Mouse (Mus musculus): ENCODE data around the gene Akr1b3. TPM values are rescaled to one million over a fixed set of nuclear protein-coding genes. Genes with fewer than 3 reads are reported as not detected.
"Not testable (repeated sequence)": the region's sequence is repeated elsewhere in the genome, so short reads cannot be mapped to it uniquely, and the experiment has no call there.

Akr1b3 gene
- polyA plus RNA-seq (2012; rRNA removed): 68.9 and 91.3 TPM in 2 replicates

DNA sequence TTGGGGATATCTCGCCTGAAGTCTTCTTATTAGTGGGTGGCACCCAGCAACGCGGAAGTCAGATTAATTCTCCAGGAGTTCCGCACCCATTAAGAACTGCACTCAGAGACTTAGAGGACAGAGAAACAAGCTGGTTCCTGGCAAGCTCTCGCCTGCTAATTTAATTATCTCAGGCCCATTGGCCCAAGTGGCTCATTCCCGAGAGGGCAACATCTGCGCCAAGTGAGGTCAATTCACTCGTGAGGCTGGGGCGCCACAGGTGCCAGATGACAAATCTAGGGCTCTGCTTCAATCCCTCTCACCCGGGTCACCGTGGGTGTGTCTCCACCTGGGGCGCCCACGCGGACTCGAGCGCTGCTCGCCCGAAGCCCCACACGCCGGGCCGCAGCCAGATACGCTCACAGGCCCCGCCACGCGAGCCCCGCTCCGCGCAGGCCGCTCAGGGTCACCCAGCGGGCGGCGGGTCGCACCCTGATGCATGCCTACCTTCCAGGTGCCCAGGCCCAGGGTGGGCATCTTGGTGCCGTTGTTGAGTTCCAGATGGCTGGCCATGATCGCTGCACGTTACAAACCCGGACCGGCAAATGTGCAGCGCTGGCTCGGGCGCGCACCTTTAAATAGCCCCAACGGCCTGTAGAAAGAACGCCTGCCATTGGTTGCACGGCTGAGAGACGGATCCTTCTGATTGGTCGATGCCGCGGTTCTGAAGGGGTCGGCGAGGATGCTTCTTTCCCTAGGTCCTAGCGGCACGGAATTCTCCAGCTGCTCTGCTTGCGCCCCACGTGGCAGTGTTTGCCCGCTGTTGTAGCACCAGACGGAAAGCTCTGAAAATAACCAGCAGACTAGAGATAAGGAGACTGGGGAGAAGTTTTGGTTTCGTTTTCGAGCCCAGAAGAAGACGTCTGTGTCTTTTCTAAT lies at the start of gene Akr1b3:
TSS of gene Akr1b3 (minus strand) at position 625 of the 918 bp plus-strand sequence.
- DNase-seq (ENCODE audit: low read depth, low spot score): peak; percentile 75

DNA sequence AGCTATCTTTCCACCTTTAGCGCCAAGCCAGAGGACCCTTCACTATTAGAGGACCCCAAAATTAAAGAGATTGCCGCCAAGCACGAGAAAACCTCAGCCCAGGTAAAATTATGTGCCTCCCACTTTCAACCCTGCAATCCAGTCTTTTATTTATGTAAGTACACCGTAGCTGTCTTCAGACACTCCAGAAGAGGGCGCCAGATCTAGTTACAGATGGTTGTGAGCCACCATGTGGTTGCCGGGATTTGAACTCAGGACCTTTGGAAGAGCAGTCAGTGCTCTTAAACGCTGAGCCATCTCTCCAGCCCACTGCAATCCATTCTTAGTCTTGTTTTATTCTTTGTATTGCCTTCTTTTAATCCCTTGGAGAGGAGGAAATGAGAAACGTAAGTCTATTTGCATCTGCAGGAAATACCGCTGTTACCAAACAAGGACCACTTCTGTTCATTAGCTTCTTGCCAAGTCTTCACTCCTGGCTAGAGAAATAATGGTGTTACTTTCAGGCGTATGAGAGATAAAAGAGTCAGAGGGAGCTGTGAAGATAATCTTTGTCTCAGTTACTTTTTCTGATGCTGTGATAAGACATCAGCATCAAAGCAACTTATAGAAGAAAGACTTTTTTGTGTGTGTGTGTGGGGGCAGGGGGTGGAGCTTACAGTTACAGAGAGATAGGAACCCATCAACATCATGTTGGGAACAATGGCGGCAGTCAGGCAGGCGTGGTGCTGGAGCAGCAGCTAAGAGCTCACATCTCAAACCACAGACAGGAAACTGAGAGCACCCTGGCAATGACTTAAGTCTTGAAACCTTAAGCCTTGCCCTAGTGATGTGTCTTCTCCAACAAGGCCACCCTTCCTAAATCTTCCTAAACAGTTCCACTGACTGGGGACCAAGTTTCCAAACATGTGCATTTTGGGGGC lies 47.2 kb upstream of the Akr1b3 start:
- no peak for DNase-seq (ENCODE audit: low read depth, low spot score)
- WGBS: 85% methylated on average over 12 of the region's 12 CpGs

More for the DNA sequence above, at the start of gene Akr1b3:
- WGBS: 2% methylated on average over 60 of the region's 60 CpGs

- 84% methylated on average over 9 of the region's 9 CpGs for WGBS
These were observed 38.6 kb upstream of the Akr1b3 start for GRCm38 (mm10) chr6:34355841-34356240.

DNA sequence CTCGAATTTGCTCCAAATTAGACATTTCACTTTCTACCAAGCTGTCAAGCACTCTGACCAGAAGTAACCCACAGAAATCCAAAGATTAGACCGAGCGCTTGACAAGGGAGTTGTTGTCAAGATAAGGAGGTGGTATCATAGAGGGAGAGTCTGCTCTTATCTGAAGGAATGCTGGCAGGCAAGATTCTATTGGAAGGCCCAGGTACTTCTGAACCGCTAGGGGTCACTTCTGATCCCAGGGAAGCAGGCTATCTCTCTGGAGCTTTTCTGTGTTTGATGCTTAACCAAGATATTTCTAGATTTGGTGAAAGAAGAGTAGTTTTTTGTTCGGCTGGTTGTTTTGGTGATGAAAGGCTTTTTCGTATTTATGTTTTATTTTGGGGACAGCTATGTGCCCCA lies 38.1 kb upstream of the Akr1b3 start:
- WGBS: 42% methylated on average over 6 of the region's 6 CpGs
- no peak for DNase-seq (ENCODE audit: low read depth, low spot score)

More at GRCm38 (mm10) chr6:34355841-34356240, 38.6 kb upstream of the Akr1b3 start:
- no peak for DNase-seq (ENCODE audit: low read depth, low spot score)

DNA sequence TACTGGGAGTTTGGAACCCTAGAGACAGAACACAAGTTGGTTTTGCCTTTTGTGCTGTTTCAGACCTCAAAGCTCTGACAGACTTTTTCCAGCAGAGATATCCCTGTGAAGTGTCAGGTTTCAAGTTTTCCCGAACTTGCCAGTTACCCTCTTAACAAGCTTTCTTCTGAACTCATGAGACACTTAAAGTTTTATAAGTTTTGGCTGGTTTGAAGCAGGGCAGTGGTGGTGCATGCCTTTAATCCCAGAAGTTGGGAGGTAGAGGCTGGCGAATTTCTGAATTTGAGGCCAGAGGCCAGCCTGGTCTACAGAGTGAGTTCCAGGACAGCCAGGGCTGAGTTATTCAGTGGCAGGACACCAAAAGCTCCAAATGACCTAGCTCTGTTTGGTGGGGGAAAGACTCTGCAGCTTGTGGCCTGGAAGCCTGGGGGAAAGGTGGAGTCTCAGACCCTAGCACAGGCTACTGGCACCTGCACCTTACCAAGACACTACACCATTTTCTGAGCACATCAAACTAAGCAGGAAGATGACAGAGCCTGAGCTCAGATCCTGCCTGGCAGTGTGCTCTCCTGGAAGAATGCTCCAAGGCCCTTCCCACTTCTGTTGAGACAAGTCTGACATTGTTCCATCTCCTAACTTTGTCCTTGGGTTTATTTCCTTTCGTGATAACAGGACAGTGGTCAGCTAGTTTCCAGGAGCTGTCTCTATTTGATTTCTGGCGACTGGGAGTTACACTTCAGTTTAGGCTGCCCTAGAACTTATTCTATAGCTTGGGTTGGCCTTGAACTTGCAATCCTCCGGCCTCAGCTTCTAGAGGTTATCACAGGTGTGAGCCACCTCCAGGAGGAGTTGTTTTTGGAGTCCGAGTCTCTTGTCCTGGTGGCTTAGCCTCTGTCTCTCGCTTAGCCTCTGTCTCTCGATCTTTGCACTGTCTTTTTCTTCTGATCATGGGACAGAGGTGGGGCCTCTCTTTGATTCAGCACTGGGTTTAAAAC lies 37.4 kb upstream of the Akr1b3 start:
- DNase-seq (ENCODE audit: low read depth, low spot score): no peak
- 40% methylated on average over 8 of the region's 8 CpGs for WGBS

DNA sequence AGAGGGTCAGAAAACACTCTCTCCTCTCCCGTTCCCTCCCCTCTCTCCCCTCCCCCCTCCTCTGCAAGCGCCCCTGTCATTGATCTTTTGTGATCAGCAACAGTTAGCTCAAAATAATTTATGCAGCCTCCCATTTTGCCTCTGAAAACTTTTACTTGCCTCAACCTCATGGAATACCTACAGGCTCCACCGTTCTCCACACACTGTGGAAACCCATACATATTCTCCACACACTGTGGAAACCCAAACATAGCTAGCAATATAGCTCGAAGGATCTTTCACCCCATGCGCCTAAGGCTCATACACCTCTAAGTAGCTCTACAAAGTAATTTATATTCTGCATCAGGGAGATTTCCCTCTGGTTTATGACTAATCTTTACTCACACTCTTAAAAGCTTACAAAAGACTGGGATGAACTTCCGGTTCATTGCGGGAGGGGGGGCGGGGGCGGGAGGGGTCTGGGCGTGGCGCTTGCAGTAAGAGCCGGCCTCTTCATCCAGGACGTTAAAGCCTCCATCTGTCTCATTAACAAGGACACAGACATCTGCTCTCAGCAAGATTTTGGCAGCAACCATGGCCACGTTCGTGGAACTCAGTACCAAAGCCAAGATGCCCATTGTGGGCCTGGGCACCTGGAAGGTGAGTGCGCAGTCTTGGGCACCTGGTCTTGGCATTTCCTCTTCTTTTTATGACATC lies 36.5 kb upstream of the Akr1b3 start, which contains the start of gene Akr1b8:
TSS of gene Akr1b8 (plus strand) at position 462 of the 696 bp plus-strand sequence.
- DNase-seq (ENCODE audit: low read depth, low spot score): no peak
- WGBS: 9% methylated on average over 16 of the region's 16 CpGs

- 93% methylated on average over 3 of the region's 3 CpGs for WGBS
These were observed 35.1 kb upstream of the Akr1b3 start for GRCm38 (mm10) chr6:34352401-34352800.

DNA sequence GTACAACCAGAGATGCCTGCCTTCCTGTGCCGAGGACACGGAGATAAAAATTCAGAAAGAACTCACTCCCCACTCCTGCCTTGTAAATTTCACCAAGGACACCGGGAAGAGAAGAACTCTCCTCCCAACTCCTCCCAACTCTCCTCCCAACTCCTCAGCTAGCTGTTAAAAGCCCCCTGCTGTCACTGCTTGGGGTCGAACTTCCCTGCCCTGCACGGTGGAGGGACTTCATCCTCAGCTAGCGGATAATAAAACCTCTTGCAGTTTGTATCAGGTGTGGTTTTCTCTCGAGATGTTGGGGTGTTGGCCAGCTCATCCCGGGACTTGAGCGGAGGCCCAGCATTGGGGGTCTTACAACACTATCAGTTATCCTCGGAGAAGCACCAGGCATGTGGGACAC lies 34.2 kb upstream of the Akr1b3 start:
- not testable (repeated sequence) for DNase-seq (ENCODE audit: low read depth, low spot score)
- 56% methylated on average over 10 of the region's 10 CpGs for WGBS

More at GRCm38 (mm10) chr6:34352401-34352800, 35.1 kb upstream of the Akr1b3 start:
- no peak for DNase-seq (ENCODE audit: low read depth, low spot score)

GRCm38 (mm10) chr6:34350037-34350699 lies 32.9 kb upstream of the Akr1b3 start:
- 32% methylated on average over 12 of the region's 12 CpGs for WGBS
- peak; percentile 78 for DNase-seq (ENCODE audit: low read depth, low spot score)

DNA sequence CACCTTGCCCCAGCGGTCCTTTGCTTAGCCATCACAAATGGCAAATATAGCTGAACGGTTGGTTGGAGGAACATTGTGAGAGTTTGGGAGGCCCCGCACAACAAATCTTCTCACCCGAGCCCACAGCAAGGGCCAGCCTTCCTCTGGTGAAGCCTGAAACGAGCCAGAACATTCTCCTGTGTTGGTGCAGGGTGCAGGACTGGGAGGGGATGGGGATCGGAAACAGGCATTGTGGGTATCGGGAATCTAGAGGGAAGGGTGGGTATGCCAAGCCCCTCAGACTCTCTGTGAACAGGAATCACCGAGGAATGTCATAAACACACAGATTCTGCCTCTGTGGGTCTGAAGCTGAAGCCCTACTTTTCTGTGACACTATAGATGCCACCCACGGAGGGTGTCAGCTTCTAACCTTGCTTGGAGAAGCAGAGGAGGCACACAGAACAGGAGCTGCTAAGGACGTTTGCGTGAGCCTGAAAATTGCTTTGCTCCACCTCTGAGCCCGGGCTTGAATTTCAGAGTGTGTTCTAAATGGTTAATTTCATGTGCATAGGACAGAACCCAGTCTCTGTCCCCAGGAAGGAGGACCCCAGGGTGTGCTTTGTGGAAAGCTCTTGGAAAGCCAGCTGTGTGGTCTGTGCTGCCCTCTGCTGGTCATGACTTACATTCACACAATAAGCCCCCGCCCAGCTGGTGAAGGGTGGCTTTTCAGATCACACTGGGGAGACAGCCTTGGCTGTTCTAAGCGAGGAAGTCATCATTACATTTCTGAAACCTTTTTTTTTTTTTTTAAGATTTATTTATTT lies 29.0 kb upstream of the Akr1b3 start:
- 56% methylated on average over 14 of the region's 14 CpGs for WGBS
- no peak for DNase-seq (ENCODE audit: low read depth, low spot score)

DNA sequence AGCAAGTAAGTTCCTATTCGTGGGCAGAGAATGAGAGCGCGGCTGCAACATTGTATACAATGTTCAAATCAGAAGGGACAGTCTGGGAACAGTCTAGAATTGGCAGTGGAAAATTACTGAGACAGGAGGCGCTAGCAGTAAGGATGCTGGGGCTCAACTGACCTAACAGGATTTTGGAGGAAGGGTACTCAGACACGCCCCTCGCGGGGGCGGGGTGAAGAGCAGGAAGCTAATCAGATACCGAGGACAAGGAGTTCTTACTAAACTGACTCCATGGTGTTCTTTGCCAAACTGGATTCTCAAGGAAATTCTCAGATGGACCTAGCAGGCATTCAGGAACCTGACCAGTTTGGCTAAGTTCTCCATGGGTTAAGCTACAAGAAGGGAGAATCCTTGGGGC lies 27.7 kb upstream of the Akr1b3 start:
- DNase-seq (ENCODE audit: low read depth, low spot score): no peak
- 38% methylated on average over 9 of the region's 9 CpGs for WGBS

DNA sequence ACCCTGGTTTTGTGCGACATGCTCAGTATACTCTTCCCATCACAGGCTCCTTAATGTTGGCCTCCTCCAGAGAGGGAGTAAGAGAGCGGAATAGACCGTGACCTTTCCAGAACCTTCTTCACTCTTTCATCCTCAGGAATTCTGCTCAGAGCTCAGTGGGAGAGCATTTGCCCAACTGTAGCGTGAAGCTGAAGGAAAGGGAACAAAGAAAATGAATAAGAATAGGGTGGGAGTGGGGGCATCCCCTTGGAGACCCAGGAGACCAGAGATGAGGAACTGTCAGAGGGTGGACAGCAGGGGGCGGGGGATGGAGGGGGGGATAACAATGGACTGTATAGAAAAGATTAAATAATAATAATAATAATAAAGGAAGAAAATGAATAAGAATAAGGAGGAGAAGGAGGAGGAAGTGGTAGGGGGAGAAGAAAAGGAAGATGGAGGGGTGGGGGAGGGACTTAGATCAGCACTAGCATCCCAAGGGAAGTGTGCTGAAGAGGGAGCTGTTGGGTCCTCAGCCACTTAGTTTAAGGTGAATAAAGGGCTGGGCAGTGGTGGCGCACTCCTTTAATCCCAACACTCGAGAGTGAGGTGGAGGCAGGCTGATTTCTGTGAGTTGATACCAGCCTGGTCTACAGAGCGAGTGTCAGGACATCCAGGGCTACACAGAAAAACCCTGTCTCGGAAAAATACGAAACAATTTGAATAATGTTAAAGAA lies 27.0 kb upstream of the Akr1b3 start:
- WGBS: 87% methylated on average over 10 of the region's 10 CpGs
- DNase-seq (ENCODE audit: low read depth, low spot score): no peak

- 70% methylated on average over 6 of the region's 6 CpGs for WGBS
These were observed 26.1 kb upstream of the Akr1b3 start for GRCm38 (mm10) chr6:34343426-34343825.

DNA sequence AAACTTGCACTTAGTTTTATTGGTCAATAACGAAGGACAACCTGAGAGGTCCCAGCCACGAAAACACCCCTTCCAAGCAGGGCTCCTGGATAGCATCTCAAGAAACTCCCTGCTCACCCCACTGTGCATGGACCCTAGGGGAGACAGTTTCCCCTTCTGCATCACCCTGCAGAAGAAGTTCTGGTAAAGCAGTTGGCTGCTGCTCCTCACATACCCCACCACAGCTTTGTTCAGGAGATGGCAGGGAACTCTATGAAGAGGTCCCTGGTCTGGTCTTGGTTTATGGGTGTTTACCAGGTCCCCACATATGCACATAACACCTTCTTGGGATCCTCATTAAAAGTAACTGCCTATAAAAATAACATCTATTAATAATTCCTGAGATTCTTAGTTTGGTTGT lies 25.2 kb upstream of the Akr1b3 start:
- no peak for DNase-seq (ENCODE audit: low read depth, low spot score)
- WGBS: 85% methylated on average over 2 of the region's 2 CpGs

More at GRCm38 (mm10) chr6:34343426-34343825, 26.1 kb upstream of the Akr1b3 start:
- DNase-seq (ENCODE audit: low read depth, low spot score): no peak

- WGBS: 80% methylated on average over 4 of the region's 4 CpGs
- DNase-seq (ENCODE audit: low read depth, low spot score): no peak
These were observed 24.7 kb upstream of the Akr1b3 start for GRCm38 (mm10) chr6:34341991-34342390.

DNA sequence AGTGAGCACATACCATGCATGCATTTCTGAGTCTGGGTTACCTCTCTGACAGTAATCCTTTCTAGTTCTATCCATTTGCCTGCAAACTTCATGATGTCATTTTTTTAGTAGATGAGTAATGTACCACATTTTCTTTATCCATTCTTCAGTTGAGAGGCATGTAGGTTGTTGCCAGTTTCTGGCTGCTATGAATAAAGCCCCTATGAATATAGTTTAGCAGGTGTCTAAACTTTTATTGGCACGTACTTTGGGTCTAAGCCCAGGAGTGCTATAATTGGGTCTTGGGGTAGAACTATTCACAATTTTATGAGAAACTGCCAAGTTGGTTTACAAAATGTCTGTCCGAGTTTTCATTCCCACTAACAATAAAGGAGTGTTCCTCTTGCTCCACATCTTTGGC lies 20.5 kb upstream of the Akr1b3 start:
- no peak for DNase-seq (ENCODE audit: low read depth, low spot score)
- WGBS: 37% methylated on average over 2 of the region's 2 CpGs

All from large intestine, adult 2 months (tissue).